Mouse (Mus musculus) testis, postnatal 14 days (tissue): ENCODE measurements around the gene Plxnb1.

Experiments used
- DNase-seq: peaks from one replicate; pipeline ENCODE4 v3.0.0; 2021; ENCODE audit warnings: low spot score

Plxnb1 gene

DNA sequence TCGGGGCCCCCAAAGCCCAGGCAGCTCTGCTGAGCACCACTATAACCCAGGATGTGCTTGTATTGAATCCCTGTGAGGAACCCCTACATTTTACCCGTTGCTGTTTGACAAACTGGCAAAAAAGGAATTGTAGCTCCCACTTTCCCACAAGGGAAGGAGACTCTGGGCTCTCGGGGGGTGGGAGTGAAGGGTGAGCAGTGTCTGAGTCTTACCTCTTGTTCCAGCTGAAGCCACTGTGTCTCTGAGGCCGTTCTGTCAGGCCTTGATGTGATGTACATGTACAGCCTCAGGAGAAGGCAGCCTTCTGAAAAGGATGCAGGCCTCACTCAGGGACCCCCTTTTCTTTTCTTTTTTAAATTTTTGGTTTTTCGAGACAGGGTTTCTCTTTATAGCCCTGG lies 34.3 kb upstream of the Plxnb1 start:
- no peak for DNase-seq

DNA sequence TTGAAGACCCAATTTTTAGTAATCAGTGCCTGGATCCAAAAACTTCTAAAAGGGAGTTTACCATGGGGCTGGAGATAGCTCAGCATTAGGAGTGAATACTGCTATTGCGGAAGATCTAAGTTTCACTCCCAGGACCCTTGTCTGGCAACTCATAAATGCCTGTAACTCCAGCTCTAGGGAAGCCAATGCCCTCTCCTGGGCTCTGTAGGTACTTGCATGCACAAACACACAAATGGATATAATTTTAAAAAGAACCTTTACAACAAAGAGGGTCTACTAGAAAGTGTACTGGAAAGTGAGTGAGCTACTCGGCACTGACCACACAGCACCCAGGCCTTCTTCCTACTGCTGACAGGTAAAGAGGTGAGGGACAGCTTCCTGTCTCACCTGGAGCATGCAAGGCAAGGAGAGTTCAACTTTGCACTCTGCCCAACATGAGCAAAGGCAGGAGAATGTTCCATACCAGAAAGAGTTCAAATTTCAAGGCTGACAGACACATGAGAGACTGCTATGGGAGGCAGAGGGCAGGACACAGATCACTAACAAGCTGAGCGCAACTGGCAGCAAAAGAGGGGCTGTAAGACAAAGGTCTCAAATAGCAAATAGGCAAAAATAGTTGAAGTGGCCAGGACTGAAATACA lies 27.0 kb upstream of the Plxnb1 start:
- DNase-seq = no peak

DNA sequence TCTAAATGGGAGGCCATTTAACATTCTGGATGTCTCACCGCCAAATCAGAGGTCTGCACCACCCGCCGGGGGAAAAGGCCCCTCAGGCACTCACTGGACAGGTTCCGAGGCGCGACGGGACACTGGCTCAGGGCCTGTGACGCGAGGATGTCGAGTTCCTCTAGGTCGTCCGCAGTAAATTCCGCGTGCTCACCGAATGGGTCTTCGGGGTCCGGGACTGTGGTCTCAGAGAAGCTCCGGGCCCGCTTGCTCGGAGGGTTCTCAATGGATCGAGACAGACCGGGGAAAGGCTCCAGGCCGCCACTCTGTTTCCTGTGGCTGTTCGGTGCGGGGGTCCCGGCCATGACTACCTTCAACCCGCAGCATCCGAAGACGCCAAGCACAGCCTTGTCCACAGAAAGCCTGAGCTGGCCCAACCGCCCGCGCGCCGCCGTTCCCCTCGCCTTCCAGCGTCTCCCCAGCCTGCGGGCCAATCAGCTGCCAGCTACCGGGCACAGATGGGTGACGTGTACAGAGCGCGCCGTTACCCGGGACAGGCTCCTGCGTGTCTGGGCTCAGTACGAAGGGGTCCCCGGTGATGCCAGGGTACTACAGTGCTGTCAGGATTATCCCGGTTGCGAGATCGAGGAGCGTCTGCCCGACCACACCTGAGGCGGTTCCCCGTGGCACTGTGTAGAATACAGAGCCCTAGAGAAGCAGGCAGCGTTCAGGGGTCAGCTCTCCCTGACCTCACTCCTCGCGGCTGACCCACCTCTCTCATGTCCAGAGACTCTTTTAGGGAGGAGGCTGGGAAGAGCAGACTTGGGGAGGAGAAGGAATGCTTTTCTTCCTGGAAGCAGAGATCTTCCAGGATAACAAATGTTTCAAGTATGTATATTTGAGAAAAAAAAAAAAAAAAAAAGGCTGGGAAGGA lies 21.3 kb upstream of the Plxnb1 start, which contains the start of gene Atrip:
Gene Atrip (minus strand): TSS at position 464 of the 913 bp plus-strand sequence.
- peak; percentile 93 for DNase-seq

DNA sequence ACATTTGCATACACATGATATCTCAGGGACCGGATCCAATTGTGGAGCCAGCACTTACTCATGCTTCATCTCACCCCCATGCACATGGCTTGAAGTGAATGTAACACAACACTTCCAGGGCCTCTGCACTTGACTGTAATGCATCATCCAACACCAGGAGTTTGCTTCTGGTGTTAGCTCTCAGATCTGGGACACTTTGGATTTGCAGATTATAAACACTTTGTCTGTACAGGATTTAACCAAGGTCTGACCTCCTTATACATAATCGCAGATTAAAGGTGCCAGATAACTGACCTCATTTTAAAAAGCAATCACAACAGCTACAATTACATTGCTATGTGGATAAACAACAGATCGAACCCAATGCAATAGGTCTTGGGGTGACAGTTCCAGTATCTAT lies 14.7 kb upstream of the Plxnb1 start:
- DNase-seq = no peak

DNA sequence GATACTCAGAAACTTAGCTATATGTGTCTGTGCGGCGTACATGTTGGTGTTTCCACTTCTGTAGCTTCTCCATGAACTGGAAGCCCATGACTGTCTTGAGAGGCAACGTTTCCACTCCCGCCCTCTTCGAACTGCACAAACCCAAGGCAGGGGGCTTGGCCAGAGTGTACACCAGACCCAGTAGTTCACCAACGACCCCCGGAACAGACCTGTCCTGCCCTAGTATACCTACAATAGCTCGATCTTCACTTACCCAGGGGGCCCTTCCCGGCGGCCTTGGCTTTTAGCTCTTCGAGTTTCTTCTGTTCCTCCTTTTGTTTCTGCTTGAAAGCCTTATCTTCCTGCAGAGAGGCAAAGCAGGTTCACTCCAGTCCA lies 13.5 kb upstream of the Plxnb1 start:
- DNase-seq = no peak

DNA sequence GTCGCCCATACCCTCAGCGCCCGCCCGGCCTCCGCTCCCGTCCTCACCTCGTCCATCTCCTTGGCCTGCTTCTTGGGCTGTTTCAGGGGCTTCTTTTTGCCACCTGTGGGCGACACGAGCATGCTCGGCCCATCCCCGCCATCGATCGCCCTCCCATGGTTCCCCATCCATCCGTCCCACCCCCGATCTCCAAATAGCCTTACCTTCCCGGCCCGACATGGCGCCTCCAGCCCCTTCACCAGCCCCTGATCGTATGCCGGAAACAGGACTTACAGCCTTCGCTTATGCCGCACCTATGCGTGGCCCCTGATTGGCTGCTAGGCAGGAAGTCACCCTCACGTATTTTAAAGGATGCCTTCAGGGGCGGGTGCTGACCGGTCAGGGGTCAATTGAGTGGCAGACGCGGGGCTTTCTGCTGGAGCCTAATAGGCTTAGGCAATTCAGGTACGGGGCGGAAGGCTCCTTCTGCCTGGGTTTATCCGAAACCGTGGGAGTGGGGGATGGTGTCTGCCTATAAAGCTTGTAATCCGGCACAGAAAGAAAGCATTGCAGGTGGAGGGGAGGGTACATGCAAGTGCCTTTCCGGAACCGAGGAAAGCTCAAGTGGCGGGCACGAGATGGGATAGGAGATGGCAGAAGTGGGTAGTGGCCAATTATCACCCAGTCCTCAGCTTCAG lies 12.9 kb upstream of the Plxnb1 start, which contains the start of the genes Ccdc51 and Tma7:
Gene Ccdc51 (plus strand): TSS at position 370 of the 677 bp plus-strand sequence.
Gene Tma7 (minus strand): TSS at position 464 of the 677 bp plus-strand sequence.
- DNase-seq = peak; percentile 86

DNA sequence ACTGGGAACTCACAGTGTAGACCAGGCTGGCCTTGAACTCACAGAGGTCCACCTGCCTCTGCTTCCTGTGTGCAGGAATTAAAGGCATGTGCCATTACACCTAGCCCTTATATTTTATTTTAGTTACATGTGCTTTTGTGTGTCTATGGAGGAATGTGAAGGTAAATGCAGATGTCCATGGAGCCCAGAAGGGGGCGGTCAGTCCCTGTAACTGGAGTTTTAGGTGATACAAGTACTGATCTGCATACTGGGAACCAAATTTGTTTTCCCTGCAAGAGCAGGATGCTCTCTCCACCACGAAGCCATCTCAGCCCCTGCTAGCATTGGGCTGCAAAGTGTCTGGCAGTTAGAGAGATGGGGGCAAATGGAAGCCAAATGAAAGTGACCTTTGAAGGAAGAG lies 10.3 kb upstream of the Plxnb1 start:
- DNase-seq = no peak

DNA sequence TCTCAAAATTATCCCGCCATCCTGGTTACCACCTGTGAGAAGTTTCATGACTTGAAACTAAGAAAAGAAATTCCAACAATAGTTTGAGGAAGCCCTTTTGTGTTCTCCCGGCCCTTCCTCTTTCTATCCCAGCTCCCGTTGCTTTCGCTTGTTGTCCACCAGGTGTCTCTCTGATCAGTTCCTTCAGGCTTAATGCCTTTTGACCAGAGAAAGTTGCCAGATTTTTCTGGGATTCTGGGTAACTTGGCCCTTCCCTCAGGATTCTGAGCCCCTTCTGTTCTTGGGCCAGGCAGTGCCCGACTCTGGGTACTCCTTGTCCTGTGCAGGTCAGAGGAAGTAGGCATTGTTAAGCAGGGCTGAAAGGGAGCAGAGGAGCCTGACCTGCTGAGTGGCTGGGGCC lies 7.2 kb upstream of the Plxnb1 start:
- peak; percentile 38 for DNase-seq

DNA sequence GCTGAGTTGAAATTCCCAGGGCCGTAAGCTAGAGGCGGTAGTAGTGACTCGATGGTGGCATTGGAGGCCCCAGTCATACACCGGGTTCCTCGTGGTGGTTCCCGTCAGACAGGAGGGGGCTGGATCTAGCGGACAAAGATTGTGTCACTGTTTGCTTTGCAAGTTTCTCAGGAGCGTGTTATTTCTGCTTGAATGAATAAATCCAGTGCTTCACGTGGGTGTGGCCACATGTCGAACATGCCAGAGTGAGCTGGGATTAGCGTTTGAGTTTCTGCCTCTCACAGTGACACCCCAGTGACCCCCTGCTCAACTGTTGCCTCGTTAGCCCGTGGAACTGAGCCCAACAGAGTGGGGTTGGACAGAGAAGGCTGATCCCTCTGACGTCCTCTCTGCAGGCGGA lies 4.7 kb upstream of the Plxnb1 start:
- DNase-seq = no peak

DNA sequence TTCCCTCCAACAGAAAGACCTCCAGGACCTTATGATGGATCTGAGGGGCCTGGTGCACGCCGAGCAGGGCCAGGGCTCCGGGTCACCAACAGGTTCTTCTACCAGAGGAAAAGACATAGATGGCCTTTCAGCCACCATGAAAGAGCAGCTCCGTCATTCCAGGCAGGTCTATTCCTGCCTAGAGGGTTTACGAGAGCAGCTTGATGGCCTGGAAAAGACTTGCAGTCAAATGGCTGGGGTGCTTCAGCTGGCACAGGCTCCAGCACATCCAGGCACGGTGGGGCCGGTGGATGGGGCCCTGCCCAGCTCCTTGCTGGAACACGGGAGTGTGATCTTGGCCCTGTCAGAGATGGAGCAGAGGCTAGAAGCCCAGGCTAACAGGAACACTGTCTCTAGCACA lies 3.4 kb upstream of the Plxnb1 start:
- DNase-seq = no peak

DNA sequence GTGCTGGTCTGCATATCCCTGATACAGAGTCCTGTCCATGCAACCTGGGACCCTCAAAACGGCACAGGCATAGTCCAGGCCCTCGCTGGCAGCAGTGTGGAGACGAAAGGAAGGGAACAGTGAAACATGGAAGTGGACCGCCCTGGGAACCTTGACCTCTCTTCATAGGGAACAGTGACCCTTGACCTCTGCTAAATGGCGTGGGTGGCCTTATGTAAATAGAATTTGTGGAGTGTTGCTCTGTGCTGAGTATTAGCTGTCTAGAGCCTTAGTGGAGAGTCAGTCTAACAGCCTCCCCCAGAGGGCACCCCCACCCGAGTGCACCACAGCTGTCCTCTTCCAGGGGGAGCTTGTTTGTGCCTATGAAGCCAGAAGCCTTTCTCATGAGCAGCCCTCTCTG lies 2.4 kb upstream of the Plxnb1 start:
- DNase-seq = no peak

DNA sequence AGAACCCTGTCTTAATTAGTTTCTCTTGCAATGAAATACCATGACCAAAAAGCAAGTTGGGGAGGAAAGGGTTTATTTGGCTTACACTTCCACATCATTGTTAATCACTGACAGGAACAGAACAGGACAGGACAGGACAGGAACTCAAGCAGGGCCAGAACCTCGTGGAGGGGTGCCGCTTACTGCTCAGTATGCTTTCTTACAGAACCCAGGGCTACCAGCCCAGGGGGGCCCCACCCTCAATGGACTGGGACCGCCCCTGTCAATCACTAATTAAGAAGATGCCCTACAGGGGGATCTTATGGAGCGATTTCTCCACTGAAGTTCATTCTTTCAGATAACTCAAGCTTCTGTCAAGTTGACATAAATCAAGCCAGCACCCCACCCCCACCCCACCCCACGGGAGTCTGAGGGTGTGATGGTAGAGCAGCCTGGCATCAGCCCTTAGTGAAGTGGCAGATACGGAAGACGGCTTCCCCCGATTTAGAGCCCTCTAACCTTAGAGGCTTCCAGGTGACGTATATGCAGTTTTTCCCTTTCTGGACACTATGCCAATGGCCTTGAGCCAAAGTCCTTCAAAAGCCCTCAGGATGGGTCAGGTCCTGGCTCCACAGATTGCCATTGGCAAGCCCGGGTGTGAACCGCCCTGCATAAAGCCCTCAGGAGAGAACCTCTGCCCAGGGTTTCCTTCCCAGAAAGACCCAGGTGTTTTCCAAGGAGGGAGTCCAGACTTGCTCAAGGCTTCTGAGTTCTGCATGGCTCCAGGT lies 1.2 kb upstream of the Plxnb1 start:
- no peak for DNase-seq

DNA sequence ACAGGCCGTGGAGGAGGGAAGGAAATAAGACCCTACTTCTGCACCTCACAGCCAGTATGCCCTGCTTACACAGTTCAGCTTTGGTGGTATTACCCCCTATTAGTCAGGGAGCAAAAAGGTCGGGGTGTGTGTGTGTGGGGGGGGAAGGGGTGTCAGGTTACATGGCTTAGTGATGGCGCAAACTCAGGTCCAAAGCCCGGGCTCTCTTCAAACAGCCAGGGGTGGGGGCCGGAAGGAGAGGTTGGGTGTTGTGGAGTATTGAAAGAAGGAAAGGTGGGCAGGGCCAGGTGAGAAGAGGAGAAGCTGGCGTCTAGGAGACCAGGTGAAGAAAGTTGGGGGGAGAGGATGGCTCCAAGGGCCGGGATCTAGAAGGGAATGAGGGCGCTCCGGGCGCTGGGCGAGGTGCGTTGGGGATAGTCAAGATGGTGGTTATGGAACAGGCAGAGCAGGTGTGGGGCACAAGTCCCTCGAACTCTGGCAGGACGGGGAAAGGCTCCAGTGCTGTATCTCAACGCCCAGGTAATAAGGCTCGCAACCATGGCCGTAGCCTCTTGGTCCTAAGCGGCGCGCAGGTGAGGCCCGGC lies 544 bp upstream of the Plxnb1 start:
- no peak for DNase-seq

DNA sequence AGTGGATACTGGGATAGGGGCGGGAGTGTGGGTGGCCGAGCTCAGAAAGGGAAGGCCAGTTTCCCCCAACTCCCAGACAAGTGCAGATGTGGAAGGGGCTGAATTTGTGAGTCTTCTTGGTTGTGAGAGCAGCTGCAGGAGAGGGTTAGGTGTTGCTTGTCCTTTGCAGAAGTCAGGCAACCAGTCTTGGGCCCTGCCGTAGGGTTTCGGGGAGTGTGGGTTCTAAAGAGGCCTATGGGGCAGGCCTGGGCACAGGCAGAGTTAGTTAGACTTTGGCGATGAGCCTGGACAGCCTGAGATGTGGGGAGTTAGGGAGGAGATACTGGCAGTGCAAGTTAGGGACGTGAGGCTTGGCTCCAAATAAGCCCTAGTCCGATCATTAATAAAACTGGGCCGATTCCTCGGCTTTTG lies 1.1 kb downstream of the Plxnb1 start:
- DNase-seq = peak; percentile 26

DNA sequence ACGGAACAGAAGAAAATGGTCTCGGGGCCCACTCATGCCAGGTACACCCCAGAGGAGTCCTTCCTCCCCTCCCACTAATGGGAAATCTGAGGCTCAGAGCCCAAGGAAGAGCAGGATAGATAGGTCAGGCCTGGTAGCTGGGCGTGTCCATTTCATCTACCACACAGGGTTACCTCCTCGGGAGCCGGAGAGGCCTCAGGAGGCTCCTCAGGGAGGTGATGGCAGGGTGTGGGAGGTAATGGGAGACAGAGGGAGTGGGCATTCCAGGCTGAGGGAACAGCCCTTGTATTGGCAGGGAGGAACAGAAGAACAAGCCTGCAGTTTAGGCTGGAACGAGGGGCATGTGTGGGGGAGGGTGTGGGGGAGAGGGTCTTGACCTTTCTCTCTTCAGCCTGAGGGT lies 1.7 kb downstream of the Plxnb1 start:
- DNase-seq = no peak

DNA sequence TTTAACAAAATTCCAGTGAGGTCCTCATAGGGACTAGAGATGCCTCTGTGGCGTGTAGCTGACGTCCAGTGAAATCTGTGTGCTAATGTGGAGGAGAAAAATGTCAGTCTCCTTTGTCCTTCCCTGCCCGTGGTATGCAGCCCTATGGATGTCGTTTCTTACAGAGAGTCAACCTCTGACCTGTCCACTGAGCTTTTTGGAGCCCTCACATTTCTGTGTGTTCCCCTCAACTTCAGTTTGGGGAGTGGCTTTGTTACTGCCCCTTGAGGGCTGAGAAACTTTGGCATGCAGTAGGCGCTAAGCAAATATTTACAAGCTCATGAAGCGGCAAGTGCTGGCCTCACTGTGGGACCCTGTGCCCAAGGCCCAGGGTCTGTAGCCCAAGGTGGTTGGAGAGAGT lies 2.1 kb downstream of the Plxnb1 start:
- no peak for DNase-seq

DNA sequence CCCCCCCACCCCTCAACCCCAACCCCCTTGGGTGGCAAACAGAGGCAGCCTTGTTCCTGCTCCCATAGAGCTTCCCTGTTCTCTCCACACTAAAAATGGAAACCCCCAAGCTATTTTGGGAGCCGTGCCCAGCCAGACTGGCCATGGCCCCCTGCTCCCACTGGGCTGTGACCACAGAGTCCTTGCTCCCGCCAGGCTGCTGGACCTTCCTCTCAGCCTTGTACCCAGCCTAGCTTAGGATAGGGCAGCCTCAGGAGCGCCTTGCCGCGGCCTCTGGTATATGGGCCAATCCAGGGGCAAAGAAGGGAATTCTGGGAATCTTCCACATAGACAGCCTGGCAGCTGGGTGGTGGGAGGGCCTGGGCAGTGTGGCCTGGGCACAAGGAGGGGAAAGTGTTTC lies 2.6 kb downstream of the Plxnb1 start:
- peak; percentile 27 for DNase-seq

DNA sequence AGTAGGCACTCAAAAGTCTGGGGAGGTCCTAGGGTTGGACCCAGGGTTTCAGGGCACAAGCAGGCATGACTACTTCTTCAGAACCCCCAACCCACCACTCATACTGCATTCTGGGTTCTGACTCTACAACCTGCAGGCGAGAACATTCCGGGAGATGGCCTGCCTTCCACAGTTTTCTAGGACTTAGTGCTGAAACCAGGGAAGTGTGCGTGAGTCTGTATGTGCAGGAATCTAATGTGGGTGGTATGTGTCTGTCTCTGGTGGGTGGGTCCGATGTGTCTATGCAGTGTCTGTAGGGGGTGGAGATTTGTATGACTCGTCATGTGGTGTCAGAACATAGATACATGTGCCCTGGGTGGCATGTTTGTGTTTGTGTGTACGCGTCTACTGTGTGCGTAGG lies 3.2 kb downstream of the Plxnb1 start:
- DNase-seq = no peak

DNA sequence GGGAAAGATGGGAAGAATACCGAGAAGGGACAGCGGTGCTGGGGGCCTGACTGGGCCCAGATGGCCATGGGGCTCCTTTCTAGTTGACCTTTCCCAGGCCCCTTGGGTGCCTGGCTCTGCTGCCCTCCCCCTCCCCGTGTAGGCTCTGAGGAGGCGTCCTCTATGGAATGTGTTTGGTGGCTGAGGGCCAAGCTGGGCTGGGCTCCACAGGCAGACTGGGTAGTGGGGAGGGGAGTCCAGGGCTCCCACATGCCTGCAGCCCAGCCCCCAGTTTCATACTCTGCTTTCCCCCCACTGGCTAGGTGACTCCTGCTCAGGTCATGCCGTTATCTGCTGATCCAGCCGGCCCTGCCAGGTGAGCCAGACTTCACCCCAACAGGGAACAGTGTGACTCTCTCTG lies 3.8 kb downstream of the Plxnb1 start:
- peak; percentile 38 for DNase-seq

DNA sequence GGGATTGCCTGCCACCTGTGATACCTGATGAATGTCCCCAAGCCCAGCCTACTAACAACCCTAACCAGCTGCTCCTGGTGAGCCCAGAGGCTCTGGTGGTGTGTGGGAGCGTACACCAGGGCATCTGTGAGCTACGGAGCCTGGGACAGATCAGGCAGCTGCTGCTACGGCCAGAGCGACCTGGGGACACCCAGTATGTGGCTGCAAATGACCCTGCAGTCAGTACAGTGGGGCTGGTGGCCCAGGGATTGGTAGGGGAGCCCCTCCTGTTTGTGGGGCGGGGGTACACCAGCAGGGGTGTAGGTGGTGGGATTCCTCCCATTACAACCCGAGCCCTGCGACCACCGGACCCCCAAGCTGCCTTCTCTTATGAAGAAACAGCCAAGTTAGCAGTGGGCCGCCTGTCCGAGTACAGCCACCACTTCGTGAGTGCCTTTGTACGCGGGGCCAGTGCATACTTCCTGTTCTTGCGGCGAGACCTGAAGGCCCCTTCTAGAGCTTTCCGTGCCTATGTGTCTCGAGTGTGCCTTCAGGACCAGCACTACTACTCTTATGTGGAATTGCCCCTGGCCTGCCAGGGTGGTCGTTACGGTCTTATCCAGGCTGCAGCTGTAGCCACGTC lies 5.2 kb downstream of the Plxnb1 start:
- DNase-seq = no peak

DNA sequence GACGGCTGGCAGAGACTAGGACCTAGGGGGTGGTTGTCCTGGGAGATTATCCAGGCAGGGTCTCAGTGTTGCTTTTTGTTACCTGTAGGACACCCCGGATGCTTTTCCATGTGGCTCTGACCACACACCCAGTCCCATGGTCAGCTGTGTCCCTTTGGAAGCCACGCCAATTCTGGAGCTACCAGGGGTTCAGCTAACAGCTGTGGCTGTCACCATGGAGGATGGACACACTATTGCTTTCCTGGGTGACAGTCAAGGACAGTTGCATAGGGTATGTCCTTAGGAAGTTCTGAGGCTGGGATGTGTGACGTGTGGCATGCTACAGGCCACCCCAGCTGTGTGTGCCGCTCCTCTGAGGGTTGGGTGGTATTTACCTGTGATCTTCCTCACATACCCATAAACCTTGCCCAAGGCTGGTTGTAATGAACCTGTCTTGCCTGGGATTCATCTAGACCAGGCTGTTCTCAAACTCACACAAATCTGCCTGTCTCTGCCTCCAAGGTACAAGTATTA lies 6.8 kb downstream of the Plxnb1 start:
- no peak for DNase-seq
